Mouse (Mus musculus) stomach, postnatal 0 days (tissue): ENCODE measurements around the gene Pdzrn4. TPM values are rescaled to one million over a fixed set of nuclear protein-coding genes. Genes with fewer than 3 reads are reported as not detected.

Source experiments
- ATAC-seq: fragments of 200-750 bp; cut with Nextera tagmentation; 2 replicates; pipeline ENCODE4 v1.8.0; 2017; ENCODE audit not compliant: low FRiP score, low TSS enrichment
- DNase-seq: peaks from one replicate; pipeline ENCODE4 v3.0.0-alpha.2; 2016; ENCODE audit warnings: low spot score
- H3K27ac ChIP-seq: fragments of 300-500 bp; sonication (generic); replicated peaks from 2 replicates; pipeline ENCODE4 v1.5.1; 2014; ENCODE audit warnings: mild to moderate bottlenecking, control low read depth
- H3K27me3 ChIP-seq: fragments of 300-500 bp; sonication (generic); 2 replicates; pipeline ENCODE4 v1.6.1; 2014; ENCODE audit warnings: low read length; ENCODE audit not compliant: control insufficient read depth, insufficient read depth
- H3K36me3 ChIP-seq: fragments of 300-500 bp; sonication (generic); 2 replicates; pipeline ENCODE4 v1.6.1; 2014; ENCODE audit warnings: low read length, mixed read lengths; ENCODE audit not compliant: control insufficient read depth, insufficient read depth
- H3K4me1 ChIP-seq: fragments of 300-500 bp; sonication (generic); replicated peaks from 2 replicates; pipeline ENCODE4 v1.6.1; 2014; ENCODE audit warnings: antibody characterized with exemption; ENCODE audit not compliant: control insufficient read depth, insufficient read depth
- H3K4me2 ChIP-seq: fragments of 300-500 bp; sonication (generic); replicated peaks from 2 replicates; pipeline ENCODE4 v1.6.1; 2014; ENCODE audit warnings: low read depth, mild to moderate bottlenecking, control low read depth, moderate library complexity
- H3K4me3 ChIP-seq: fragments of 300-500 bp; sonication (generic); 2 replicates; pipeline ENCODE4 v1.5.1; 2014; ENCODE audit warnings: low read depth, low read length, control low read depth
- H3K9ac ChIP-seq: fragments of 300-500 bp; sonication (generic); 2 replicates; pipeline ENCODE4 v1.6.1; 2014; ENCODE audit warnings: mild to moderate bottlenecking, low read length, control low read depth, mixed read lengths
- H3K9me3 ChIP-seq: fragments of 300-500 bp; sonication (generic); 2 replicates; pipeline ENCODE4 v1.6.1; 2016; ENCODE audit warnings: low read length; ENCODE audit not compliant: control insufficient read depth
- CTCF ChIP-seq: IDR thresholded peaks from 2 replicates; pipeline ENCODE4 v1.5.1; 2016; ENCODE audit warnings: antibody characterized with exemption, low read depth, mild to moderate bottlenecking, moderate library complexity
- EP300 ChIP-seq: optimal IDR thresholded peaks from 2 replicates; pipeline ENCODE3; 2016; ENCODE audit warnings: antibody characterized with exemption
- WGBS: fragments of 180-500 bp; shearing (Covaris S2); extraction: QIAGEN DNeasy Blood & Tissue Kit; methylation state at CpG from one replicate; pipeline ENCODE4 v1.1.7; 2014; 5-methylcytosine and 5-hydroxymethylcytosine counted together
- polyA plus RNA-seq: library from polyadenylated mRNA; unstranded; fragments of >200 nt; fragmentation: Nextera tagmentation; extraction: Ambion mirVana; gene quantifications from 2 replicates; pipeline ENCODE4 v1.2.1, GENCODE M21; 2015

The Pdzrn4 gene
- polyA plus RNA-seq, 1 experiment from 2014 or later = 0.76 TPM

DNA sequence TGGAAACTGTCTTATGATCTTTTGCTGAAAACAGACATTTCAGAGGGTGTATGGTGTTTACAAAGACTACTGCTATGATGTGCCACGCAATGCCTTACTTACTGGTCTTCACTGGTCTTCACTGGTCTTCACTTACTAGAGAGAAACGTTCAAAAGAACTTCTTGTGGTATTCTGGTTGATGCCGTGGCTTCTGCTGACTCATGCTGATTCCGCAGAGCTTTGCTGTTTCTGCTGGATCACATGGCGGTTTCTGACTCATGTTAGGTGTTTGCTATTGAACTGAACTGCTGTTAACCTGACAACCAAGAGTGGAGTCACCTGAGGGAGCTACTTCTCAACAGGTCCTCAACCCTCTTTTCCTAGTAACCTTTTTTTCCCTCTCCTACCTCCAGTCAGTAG is 1.9 kb upstream of the Pdzrn4 start:
- DNase-seq (no peak), ATAC-seq (no peak)
- TF ChIP-seq CTCF (no peak), EP300 (no peak)
- Histone ChIP-seq H3K4me3 (no peak overlapping the region), H3K4me2 (no peak overlapping the region), H3K9me3 (no peaks in the 10 kb centered on the region), H3K36me3 (no peaks in the 10 kb centered on the region), H3K27ac (no peak overlapping the region), H3K27me3 (no peaks in the 10 kb centered on the region), H3K9ac (no peak overlapping the region), H3K4me1 (no peaks in the 10 kb centered on the region)
- WGBS = 82% methylated on average over 5 of the region's 5 CpGs

DNA sequence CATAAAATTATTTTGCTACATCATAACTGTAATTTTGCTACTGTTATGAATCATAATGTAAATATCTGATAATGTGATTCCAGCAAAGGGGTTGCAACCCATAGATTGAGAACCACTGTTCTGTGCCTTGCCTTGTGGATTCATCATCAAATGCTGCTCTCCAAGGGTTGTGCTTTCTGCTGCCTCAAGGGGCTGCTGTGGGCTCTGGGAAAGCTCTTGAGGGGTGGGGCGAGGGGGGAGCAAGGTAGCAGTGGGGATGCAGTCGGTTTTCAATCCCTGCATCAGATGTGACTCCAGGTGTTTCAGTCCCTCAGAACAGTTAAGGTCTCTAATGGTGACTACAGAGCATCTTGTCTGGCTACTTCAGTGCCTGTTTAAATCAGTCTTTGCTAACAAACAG is 2.1 kb downstream of the Pdzrn4 start:
- no peak for DNase-seq
- H3K27ac ChIP-seq = no peak overlapping the region
- H3K4me1 ChIP-seq = no peaks in the 10 kb centered on the region
- no peaks in the 10 kb centered on the region for H3K9me3 ChIP-seq
- ATAC-seq = no peak
- no peaks in the 10 kb centered on the region for H3K27me3 ChIP-seq
- no peak overlapping the region for H3K4me2 ChIP-seq
- no peak overlapping the region for H3K4me3 ChIP-seq
- H3K9ac ChIP-seq = no peak overlapping the region
- peak; percentile 37 for TF ChIP-seq CTCF
- no peak for TF ChIP-seq EP300
- WGBS = 31% methylated on average over 2 of the region's 2 CpGs
- no peaks in the 10 kb centered on the region for H3K36me3 ChIP-seq

DNA sequence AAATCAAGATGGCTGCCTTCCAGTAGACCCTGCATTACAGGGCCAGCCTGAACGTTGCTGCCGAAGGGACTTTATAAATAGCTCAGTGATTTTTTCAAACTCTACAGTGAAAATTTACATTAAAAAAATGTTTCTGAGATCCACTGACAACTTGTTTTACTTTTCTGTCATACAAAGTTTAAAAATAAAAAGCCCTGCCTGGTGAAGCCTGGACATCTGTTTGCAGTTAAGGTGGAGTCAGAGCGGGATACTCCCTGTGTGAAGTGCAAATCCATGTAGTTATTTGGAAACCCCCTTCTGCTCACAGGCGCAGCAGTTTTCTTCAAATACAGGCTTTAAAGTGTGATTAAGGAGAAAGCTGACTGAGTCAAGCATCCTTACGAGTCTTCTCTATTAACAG is 2.6 kb downstream of the Pdzrn4 start:
- H3K27ac ChIP-seq = no peak overlapping the region
- H3K27me3 ChIP-seq = no peaks in the 10 kb centered on the region
- ATAC-seq (no peak), DNase-seq (no peak)
- TF ChIP-seq CTCF (no peak), EP300 (no peak)
- 28% methylated on average over 5 of the region's 5 CpGs for WGBS
- H3K4me3 ChIP-seq = no peak overlapping the region
- no peaks in the 10 kb centered on the region for H3K36me3 ChIP-seq
- no peaks in the 10 kb centered on the region for H3K4me1 ChIP-seq
- H3K9me3 ChIP-seq = no peaks in the 10 kb centered on the region
- H3K4me2 ChIP-seq = no peak overlapping the region
- no peak overlapping the region for H3K9ac ChIP-seq

DNA sequence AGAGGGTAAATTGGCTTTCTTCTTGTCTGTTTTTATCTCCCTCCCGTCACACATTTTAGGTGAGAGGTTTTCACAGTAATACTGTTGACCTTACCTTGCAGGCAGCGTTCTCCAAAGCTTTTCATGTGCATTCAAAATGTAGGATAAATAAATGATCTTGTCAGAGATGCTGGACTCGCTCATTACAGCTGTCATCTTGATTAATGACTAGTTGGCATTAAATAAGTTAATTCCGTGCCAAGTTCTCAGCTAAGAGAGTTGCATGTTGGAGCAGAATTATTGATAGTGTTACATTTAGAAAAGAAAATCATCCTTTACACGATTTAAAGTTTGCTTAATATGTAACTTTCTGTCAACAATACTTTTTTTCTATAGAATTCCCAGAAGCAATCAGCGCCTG is 4.9 kb downstream of the Pdzrn4 start:
- no peaks in the 10 kb centered on the region for H3K9me3 ChIP-seq
- no peaks in the 10 kb centered on the region for H3K27me3 ChIP-seq
- H3K27ac ChIP-seq = no peak overlapping the region
- no peak for ATAC-seq
- no peak overlapping the region for H3K4me3 ChIP-seq
- 21% methylated on average over 6 of the region's 6 CpGs for WGBS
- H3K4me1 ChIP-seq = no peaks in the 10 kb centered on the region
- no peaks in the 10 kb centered on the region for H3K36me3 ChIP-seq
- no peak overlapping the region for H3K4me2 ChIP-seq
- H3K9ac ChIP-seq = no peak overlapping the region
- no peak for DNase-seq
- TF ChIP-seq EP300 = no peak
- TF ChIP-seq CTCF = no peak

DNA sequence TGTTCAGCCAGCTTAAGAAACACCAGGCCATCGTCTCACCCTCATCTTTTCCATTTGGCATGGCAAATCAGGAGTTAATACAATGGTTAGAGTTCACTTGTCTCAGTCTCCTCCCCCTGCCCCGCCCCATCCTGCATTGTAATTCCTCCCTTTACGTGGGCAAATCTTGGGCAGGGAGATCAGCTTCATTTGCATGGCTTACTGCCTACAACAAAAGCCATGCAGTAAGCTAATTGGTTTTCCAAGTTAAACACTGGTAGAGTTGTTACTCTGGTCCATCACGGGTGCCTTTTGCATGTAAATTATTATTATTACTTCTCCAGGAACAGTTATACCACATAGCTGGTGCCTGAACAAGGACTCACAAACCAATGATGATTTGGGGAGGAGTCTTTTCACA is 18.6 kb downstream of the Pdzrn4 start:
- Histone ChIP-seq H3K27me3 (no peaks in the 10 kb centered on the region), H3K9ac (no peak overlapping the region), H3K4me3 (no peak overlapping the region), H3K9me3 (no peaks in the 10 kb centered on the region), H3K4me2 (no peak overlapping the region), H3K36me3 (no peaks in the 10 kb centered on the region), H3K4me1 (no peaks in the 10 kb centered on the region), H3K27ac (no peak overlapping the region)
- TF ChIP-seq CTCF (no peak), EP300 (no peak)
- 30% methylated on average over 4 of the region's 4 CpGs for WGBS
- DNase-seq = no peak
- no peak for ATAC-seq

DNA sequence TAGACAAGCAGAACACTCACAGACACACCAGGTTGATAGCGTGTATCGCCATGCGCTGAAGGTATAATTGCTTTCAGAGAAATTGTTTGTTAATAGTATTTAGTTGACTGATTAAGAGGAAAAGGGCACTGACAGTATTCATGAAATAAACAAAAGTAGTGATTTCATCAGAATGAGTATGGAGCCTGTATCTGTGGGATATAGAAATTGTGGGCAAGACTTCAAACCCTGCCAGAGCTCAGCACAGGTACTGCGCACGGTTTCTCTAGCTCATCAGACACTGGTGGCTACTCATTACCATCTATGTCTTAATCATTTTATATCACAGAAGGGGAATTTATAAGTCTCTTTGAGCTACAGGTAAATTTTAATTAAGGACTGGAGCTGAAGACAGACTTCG is 19.5 kb downstream of the Pdzrn4 start:
- H3K27ac ChIP-seq = no peak overlapping the region
- H3K4me1 ChIP-seq = no peaks in the 10 kb centered on the region
- H3K9ac ChIP-seq = no peak overlapping the region
- ATAC-seq (no peak), DNase-seq (no peak)
- H3K27me3 ChIP-seq = no peaks in the 10 kb centered on the region
- H3K36me3 ChIP-seq = no peaks in the 10 kb centered on the region
- no peak overlapping the region for H3K4me3 ChIP-seq
- no peak overlapping the region for H3K4me2 ChIP-seq
- H3K9me3 ChIP-seq = no peaks in the 10 kb centered on the region
- TF ChIP-seq EP300 (no peak), CTCF (no peak)
- WGBS = 86% methylated on average over 6 of the region's 6 CpGs
